Mouse (Mus musculus) A20 (cell line): ENCODE results near the gene Stxbp4.

ENCODE experiments used
- DNase-seq: peaks from one replicate; pipeline ENCODE4 v3.0.0-alpha.2; 2011; ENCODE audit warnings: low read depth, low spot score

The Stxbp4 gene

GRCm38 (mm10) chr11:90637440-90638311 is at the start of gene Stxbp4, which contains the start of gene Cox11:
Gene Stxbp4 (minus strand): TSS chr11:90638084.
Gene Cox11 (plus strand): TSS chr11:90638173.
- peak; percentile 96 for DNase-seq

GRCm38 (mm10) chr11:90687040-90687439 is 49.2 kb upstream of the Stxbp4 start:
- DNase-seq = no peak

GRCm38 (mm10) chr11:90686287-90687025 is 48.6 kb upstream of the Stxbp4 start:
- no peak for DNase-seq

- no peak for DNase-seq
Measured at GRCm38 (mm10) chr11:90685196-90685595, 47.3 kb upstream of the Stxbp4 start.

GRCm38 (mm10) chr11:90684765-90685164 is 46.9 kb upstream of the Stxbp4 start:
- no peak for DNase-seq

GRCm38 (mm10) chr11:90681171-90681570 is 43.3 kb upstream of the Stxbp4 start:
- DNase-seq = no peak

GRCm38 (mm10) chr11:90678582-90678981 is 40.7 kb upstream of the Stxbp4 start:
- DNase-seq = no peak

- DNase-seq = no peak
Measured at GRCm38 (mm10) chr11:90677771-90678288, 39.9 kb upstream of the Stxbp4 start.

GRCm38 (mm10) chr11:90677027-90677426 is 39.1 kb upstream of the Stxbp4 start:
- DNase-seq = no peak

GRCm38 (mm10) chr11:90675479-90676110 is 37.7 kb upstream of the Stxbp4 start:
- DNase-seq = no peak

- DNase-seq = no peak
Measured at GRCm38 (mm10) chr11:90667325-90667724, 29.4 kb upstream of the Stxbp4 start.

GRCm38 (mm10) chr11:90666916-90667315 is 29.0 kb upstream of the Stxbp4 start:
- DNase-seq = no peak

GRCm38 (mm10) chr11:90666144-90666757 is 28.4 kb upstream of the Stxbp4 start:
- peak; percentile 36 for DNase-seq

GRCm38 (mm10) chr11:90665161-90665560 is 27.3 kb upstream of the Stxbp4 start:
- DNase-seq = no peak

- DNase-seq = no peak
Measured at GRCm38 (mm10) chr11:90664345-90664986, 26.6 kb upstream of the Stxbp4 start.

GRCm38 (mm10) chr11:90663618-90664297 is 25.9 kb upstream of the Stxbp4 start:
- DNase-seq = no peak

GRCm38 (mm10) chr11:90663052-90663451 is 25.2 kb upstream of the Stxbp4 start:
- no peak for DNase-seq

GRCm38 (mm10) chr11:90660662-90661061 is 22.8 kb upstream of the Stxbp4 start:
- no peak for DNase-seq

- DNase-seq = no peak
Measured at GRCm38 (mm10) chr11:90657527-90657926, 19.6 kb upstream of the Stxbp4 start.

GRCm38 (mm10) chr11:90652603-90653002 is 14.7 kb upstream of the Stxbp4 start:
- no peak for DNase-seq
